Mouse (Mus musculus) heart, adult 2 months (tissue): ENCODE results near the gene Bsn. TPM values are rescaled to one million over a fixed set of nuclear protein-coding genes. Genes with fewer than 3 reads are reported as not detected.

Source experiments
- DNase-seq, 2 experiments: peaks; one replicate each; pipeline ENCODE4 v3.0.0; 2021
- H3K27ac ChIP-seq: fragments of 200-600 bp; 2 replicates; pipeline ENCODE4 v1.8.1; 2022
- H3K27me3 ChIP-seq: fragments of 200-500 bp; 2 replicates; pipeline ENCODE4 v1.6.1; 2012; ENCODE audit warnings: mild to moderate bottlenecking, low read length, inconsistent platforms, mixed read lengths; ENCODE audit not compliant: control insufficient read depth, insufficient read depth
- H3K36me3 ChIP-seq: fragments of 200-500 bp; 2 replicates; pipeline ENCODE4 v1.6.1; 2012; ENCODE audit warnings: low read length, inconsistent platforms; ENCODE audit not compliant: control insufficient read depth, insufficient read depth
- H3K4me1 ChIP-seq: fragments of 200-500 bp; 2 replicates; pipeline ENCODE4 v1.6.1; 2011; ENCODE audit warnings: low read length; ENCODE audit not compliant: control insufficient read depth, insufficient read depth
- H3K4me3 ChIP-seq: fragments of 200-600 bp; 2 replicates; pipeline ENCODE4 v1.8.1; 2022
- H3K79me2 ChIP-seq: fragments of 200-500 bp; replicated peaks from 2 replicates; pipeline ENCODE4 v1.6.1; 2012; ENCODE audit warnings: mild to moderate bottlenecking, inconsistent platforms, low read length, moderate library complexity, mixed read lengths; ENCODE audit not compliant: control insufficient read depth, insufficient read depth
- H3K9ac ChIP-seq: fragments of 200-500 bp; 2 replicates; pipeline ENCODE4 v1.6.1; 2012; ENCODE audit warnings: low read depth, mild to moderate bottlenecking, control low read depth, inconsistent platforms, low read length, mixed read lengths
- CTCF ChIP-seq: fragments of 200-600 bp; IDR thresholded peaks from 2 replicates; pipeline ENCODE4 v1.8.1; 2022; ENCODE audit warnings: antibody characterized with exemption, mild to moderate bottlenecking, moderate library complexity
- EP300 ChIP-seq: fragments of 200-500 bp; IDR thresholded peaks from 2 replicates; pipeline ENCODE4 v1.6.1; 2011; ENCODE audit warnings: low read depth, low read length, control low read depth; ENCODE audit not compliant: insufficient read depth
- POLR2A ChIP-seq: fragments of 200-500 bp; IDR thresholded peaks from 2 replicates; pipeline ENCODE4 v1.6.1; 2011; ENCODE audit warnings: mild to moderate bottlenecking, low read depth, low read length, control low read depth; ENCODE audit not compliant: insufficient read depth
- WGBS: fragments of 180-500 bp; shearing (Covaris S2); methylation state at CpG from one replicate; pipeline ENCODE4 v1.1.7; 2018; 5-methylcytosine and 5-hydroxymethylcytosine counted together
- intact Hi-C: fragments of 180-260 bp; cut with DNase I; formaldehyde crosslinking; loops from one replicate; pipeline ENCODE4 v1.15.1; 2025
- polyA plus RNA-seq: library from polyadenylated mRNA; depleted of rRNA; stranded (reverse); fragments of >200 nt; gene quantifications from 2 replicates; pipeline ENCODE4 v1.2.3, GENCODE M21; 2012
- total RNA-seq, 2 experiments: library from RNA; stranded (reverse); gene quantifications; 2 replicates each; pipeline ENCODE4 v1.2.3; 2021

The Bsn gene
- total and polyA plus RNA-seq, 3 experiments: 0.03 to 0.10 (median 0.05) TPM

DNA sequence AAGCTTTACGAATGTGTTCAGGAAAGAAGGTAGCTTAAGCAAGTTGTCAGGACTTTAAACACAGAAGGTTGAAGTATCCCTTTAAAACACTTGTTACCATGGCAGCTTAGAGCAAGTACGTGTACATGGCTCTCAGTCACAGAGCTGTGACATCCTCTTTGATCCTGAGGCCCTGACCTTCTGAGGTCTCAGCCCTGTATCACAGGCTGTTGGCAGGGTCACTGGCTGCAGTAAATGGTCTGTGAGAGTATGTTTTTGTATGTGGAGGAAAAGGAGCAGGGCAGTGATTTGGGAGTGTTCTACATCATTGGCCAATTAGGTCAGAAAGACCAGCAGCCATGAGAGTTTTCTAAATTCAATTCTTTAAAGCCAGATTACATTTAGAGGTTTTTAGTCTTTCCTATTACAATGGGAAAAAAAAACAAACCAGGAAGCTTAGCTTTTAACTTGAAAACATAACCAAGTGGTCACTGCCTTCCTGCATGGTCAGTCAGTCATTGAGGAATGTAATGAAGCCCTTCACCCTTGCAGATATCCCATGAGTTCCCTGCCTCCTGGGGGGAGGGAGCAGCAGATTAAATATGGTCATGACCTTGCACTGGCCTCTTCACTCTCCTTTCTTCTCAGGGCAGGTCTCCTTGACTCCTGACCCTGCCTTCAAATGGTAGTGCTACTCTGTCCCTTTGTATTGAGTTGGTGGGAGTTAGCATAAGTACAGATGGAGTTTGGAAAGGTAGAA is 37.9 kb upstream of the Bsn start:
- 41% methylated on average over 2 of the region's 2 CpGs for WGBS
- no peak for TF ChIP-seq POLR2A
- no peak for TF ChIP-seq CTCF
- no peak for TF ChIP-seq EP300
- intact Hi-C loops: no loop called here
- Histone ChIP-seq H3K9ac (no peak overlapping the region; the same call in 1 of the 2 replicates), H3K4me1 (peaks cover 13% of the 10 kb centered on the region), H3K79me2 (peaks cover 4% of the 10 kb centered on the region), H3K36me3 (peaks cover 25% of the 10 kb centered on the region), H3K27me3 (no peaks in the 10 kb centered on the region), H3K27ac (no peak overlapping the region), H3K4me3 (no peak overlapping the region)
- no peak for DNase-seq

DNA sequence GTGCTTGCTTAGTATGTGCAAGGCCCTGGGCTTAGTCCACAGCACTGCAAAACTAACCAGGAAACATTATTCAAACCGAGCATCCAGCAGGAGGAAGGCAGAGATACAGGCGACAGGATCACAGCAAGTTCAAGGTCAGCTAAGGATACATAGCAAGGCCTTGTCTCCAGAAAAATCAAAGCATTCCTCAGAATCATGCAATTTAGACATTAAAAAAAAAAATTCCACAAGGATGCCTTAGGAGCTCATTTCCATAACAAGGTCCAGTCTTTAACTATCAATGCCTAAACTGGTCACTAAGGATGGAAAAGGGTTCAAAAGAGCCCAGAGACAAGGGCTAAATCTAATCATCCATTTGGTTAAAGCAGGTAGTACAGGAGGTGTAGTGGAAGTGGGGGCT is 35.0 kb upstream of the Bsn start:
- Histone ChIP-seq H3K4me1 (peaks cover 14% of the 10 kb centered on the region), H3K27ac (no peak overlapping the region), H3K36me3 (peaks cover 21% of the 10 kb centered on the region), H3K4me3 (no peak overlapping the region), H3K27me3 (no peaks in the 10 kb centered on the region), H3K9ac (no peak overlapping the region), H3K79me2 (peaks cover 2% of the 10 kb centered on the region; the same call in 1 of the 2 replicates)
- DNase-seq: no peak
- intact Hi-C loops: no loop called here
- TF ChIP-seq CTCF (no peak), POLR2A (no peak), EP300 (no peak)
- WGBS: 54% methylated on average over 2 of the region's 2 CpGs

- Histone ChIP-seq H3K4me1 (peaks cover 18% of the 10 kb centered on the region), H3K27me3 (no peaks in the 10 kb centered on the region), H3K79me2 (no peaks in the 10 kb centered on the region; the same call in 1 of the 2 replicates), H3K9ac (no peak overlapping the region), H3K4me3 (no peak overlapping the region), H3K27ac (no peak overlapping the region), H3K36me3 (peaks cover 14% of the 10 kb centered on the region)
- intact Hi-C loops: loop anchor here (5.0 kb wide), 1 partner anchor 39 kb away; the partner anchor contains the start of gene Dag1
- TF ChIP-seq POLR2A: no peak
- no peak for TF ChIP-seq CTCF
- no peak for TF ChIP-seq EP300
- 94% methylated on average over 1 of the region's 1 CpGs for WGBS
- DNase-seq: no peak
Observed at GRCm38 (mm10) chr9:108223633-108224032, 33.4 kb upstream of the Bsn start.

DNA sequence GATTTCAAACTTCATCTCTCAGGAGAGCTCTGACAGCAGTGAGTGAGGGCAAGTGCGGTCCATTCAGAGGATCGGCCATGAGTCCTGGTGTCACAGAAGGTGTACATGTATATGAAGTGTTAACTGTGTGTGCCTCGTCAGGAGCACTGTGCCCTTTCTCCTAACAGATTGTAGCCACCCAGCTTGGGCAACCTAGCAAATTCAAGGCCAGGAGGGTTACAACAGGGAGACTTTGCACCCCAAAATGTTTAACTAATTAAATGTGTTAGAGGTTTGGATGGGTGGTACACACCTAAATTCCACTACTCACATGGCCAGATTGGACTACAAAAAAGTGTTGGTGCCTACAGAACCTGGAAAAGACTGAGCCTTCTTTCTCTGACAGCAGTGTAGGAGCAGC is 31.4 kb upstream of the Bsn start:
- H3K9ac ChIP-seq: no peak overlapping the region
- no peak for TF ChIP-seq CTCF
- peaks cover 8% of the 10 kb centered on the region for H3K36me3 ChIP-seq
- H3K27me3 ChIP-seq: no peaks in the 10 kb centered on the region
- intact Hi-C loops: loop anchor here (5.0 kb wide), 1 partner anchor 41 kb away; the partner anchor contains the start of gene Dag1
- H3K4me3 ChIP-seq: no peak overlapping the region
- no peak for DNase-seq
- H3K27ac ChIP-seq: peak overlapping the region; percentile 84
- H3K4me1 ChIP-seq: peaks cover 13% of the 10 kb centered on the region
- 80% methylated on average over 3 of the region's 3 CpGs for WGBS
- no peaks in the 10 kb centered on the region; the same call in 1 of the 2 replicates for H3K79me2 ChIP-seq

DNA sequence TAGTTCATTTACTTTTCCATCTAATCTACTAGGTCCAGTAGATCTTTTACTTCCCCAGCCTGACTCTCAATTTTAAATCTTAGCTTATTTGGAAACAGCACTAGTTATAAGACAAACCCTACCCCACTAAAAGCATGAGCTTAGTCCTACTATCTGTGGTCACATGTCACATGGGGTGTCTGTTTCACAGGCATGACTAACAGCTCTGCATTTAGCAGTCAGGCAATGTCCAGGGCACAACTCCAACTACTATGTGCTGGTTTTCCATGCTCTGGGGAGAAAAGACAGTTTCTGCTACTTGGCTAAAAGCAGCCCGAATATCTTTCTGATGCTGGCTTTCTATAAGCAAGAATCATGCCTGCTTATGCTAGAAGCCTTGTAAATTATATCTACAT is 30.2 kb upstream of the Bsn start:
- peaks cover 8% of the 10 kb centered on the region for H3K36me3 ChIP-seq
- WGBS: 37% methylated on average over 1 of the region's 1 CpGs
- H3K27me3 ChIP-seq: no peaks in the 10 kb centered on the region
- peak in 1 of 2 experiments; percentile 61 for DNase-seq
- no peak for TF ChIP-seq CTCF
- TF ChIP-seq POLR2A: no peak
- peak; percentile 59; the same call in 1 of the 2 replicates for TF ChIP-seq EP300
- H3K9ac ChIP-seq: no peak overlapping the region
- intact Hi-C loops: loop anchor here (5.0 kb wide), 1 partner anchor 42 kb away; the partner anchor contains the start of gene Dag1
- H3K79me2 ChIP-seq: no peaks in the 10 kb centered on the region; the same call in 1 of the 2 replicates
- H3K4me1 ChIP-seq: peaks cover 13% of the 10 kb centered on the region
- H3K27ac ChIP-seq: peak overlapping the region; percentile 84
- no peak overlapping the region for H3K4me3 ChIP-seq

DNA sequence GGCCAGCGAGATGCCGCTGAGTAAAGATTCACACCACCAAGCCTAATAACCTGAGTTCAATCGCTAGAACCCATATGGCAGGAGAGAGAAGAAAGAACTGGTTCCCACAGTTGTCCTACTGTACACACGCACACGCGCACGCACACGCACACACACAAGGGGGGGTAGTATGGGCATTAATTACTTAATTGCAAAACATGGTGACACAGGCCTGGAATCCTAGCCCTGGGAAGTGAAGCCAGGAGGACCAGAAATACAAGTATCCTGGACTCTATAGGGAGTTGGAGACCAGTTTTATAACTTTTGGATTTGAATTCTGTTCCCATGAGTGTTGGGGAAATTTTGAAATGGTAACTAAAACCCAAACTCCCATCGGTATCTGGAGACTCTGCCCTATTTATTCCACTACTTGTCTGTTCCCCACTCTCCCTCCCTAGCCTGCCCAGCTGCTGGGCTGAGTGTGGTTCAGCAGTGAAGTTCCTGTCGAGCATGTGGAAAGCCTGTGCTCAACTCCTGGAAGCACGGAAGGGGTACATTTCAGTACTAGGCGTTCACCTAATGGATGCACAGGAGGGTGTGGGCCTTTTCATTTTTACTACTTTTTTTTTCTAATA is 29.7 kb upstream of the Bsn start:
- 75% methylated on average over 12 of the region's 12 CpGs for WGBS
- Histone ChIP-seq H3K79me2 (no peaks in the 10 kb centered on the region), H3K4me3 (no peak overlapping the region), H3K4me1 (peaks cover 12% of the 10 kb centered on the region), H3K36me3 (peaks cover 8% of the 10 kb centered on the region), H3K27me3 (no peaks in the 10 kb centered on the region), H3K9ac (no peak overlapping the region), H3K27ac (peak overlapping the region; percentile 84)
- intact Hi-C loops: loop anchor here (5.0 kb wide), 1 partner anchor 42 kb away; the partner anchor contains the start of gene Dag1
- TF ChIP-seq CTCF (no peak), POLR2A (no peak), EP300 (no peak)
- DNase-seq: no peak
